Mouse (Mus musculus) stomach, postnatal 0 days (tissue): Measurements from ENCODE around the gene BC030867.

Source experiments
- CTCF ChIP-seq: IDR thresholded peaks from 2 replicates; pipeline ENCODE4 v1.5.1; 2016; ENCODE audit warnings: antibody characterized with exemption, low read depth, mild to moderate bottlenecking, moderate library complexity
- EP300 ChIP-seq: optimal IDR thresholded peaks from 2 replicates; pipeline ENCODE3; 2016; ENCODE audit warnings: antibody characterized with exemption

DNA sequence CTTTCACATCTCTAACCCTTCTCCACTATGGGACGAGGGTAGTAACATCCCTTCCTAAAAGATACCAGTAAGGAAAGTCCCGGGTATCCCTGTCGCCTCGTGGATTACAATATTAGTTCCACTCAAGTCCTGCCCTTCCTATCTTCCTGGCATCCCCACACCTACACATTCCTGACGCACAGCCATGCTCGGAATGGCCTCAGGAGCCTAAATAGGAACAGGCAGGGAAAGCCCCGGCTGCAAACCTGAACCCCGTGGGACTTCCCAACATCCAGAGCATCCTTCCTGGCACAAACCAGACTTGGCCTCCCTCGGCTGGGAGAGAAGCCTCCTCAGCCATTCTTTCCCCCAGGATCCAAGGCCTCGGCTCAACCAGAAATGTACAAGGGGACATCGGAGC, 33.2 kb upstream of the BC030867 start:
- no peak for TF ChIP-seq CTCF
- TF ChIP-seq EP300, result no peak
